Mouse (Mus musculus) heart, adult 2 months (tissue): ENCODE measurements at regions not wholly inside any gene's neighbourhood (a gene's known extent, or its start where the extent isn't known, plus 50 kb on each side); places are given as distances from the start of the nearest gene placed in this dataset.

Experiments
- CTCF ChIP-seq: fragments of 200-600 bp; IDR thresholded peaks from 2 replicates; pipeline ENCODE4 v1.8.1; 2022; ENCODE audit warnings: antibody characterized with exemption, mild to moderate bottlenecking, moderate library complexity
- EP300 ChIP-seq: fragments of 200-500 bp; IDR thresholded peaks from 2 replicates; pipeline ENCODE4 v1.6.1; 2011; ENCODE audit warnings: low read depth, low read length, control low read depth; ENCODE audit not compliant: insufficient read depth
- POLR2A ChIP-seq: fragments of 200-500 bp; IDR thresholded peaks from 2 replicates; pipeline ENCODE4 v1.6.1; 2011; ENCODE audit warnings: mild to moderate bottlenecking, low read depth, low read length, control low read depth; ENCODE audit not compliant: insufficient read depth

DNA sequence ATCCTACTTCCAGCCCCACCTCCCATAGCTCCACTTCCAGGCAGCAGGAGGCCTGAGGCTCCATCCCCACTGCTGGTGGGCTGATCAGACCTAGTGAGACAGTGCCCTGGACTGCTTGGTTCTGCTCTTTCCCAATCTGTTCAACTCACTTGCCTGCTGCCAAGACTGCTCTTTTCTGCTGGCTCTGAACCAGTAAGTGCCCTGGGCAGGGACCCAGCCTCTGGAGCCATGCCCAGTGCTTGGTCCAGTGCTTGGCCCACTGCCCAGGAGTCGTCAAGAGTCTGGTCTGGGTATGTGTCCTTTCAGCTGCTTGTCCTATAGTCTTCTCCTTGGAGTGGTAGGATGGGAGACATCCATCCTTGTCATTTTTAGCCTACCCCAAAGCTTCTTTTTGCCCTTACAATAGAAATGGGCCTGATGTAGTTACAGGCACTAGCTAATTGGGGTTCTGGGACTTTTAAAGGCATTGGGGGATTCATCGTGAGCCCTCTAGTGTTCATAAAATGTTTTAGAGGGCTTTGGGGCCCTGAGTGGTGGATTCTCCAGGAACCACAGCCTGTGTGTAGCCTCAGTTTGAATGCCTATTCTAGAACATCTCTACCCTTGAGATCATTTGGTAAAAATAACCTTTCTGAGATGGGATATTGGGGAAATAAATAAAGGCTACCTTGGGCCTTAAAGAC, 94.7 kb upstream of the Ssbp2 start:
- no peak for TF ChIP-seq EP300
- TF ChIP-seq POLR2A = no peak
- TF ChIP-seq CTCF = peak; percentile 43
